In the genomic region with DNA sequence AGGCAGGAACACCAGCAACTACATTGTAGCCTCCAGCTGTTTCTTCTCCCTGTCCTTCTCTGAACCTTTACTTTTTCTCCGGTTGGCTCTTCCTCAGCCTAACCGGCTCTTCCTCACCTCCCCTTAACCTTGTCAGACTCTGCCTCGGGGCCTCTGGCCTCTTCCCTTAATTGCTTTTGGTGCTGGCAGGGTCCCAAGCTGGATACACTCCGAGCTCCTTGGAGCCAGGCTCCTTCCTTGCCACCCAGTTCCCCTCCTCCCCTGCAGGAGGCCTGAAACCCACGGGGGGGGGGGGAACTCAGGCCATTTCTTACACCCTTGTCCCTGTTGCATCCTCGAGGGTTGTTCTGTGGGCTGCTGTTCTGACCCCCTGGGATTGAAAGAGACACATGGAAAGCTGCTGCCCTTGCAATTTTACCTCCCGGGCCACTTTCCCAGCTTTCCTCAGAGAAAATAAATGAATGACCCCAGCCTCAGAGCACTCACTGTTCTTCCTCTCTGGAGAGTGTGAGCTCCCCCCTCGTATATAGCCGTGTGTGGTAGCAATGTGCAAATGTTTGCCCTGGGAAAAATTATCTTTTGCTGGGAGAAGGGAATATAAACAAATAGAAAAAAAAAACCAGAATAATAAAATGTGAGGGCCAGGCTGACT, we compare ENCODE assay signal across 9 mouse cellular contexts. TPM values are rescaled to one million over a fixed set of nuclear protein-coding genes. Genes with fewer than 3 reads are reported as not detected.
DNase-seq lines count a peak whose midpoint lies in the region; ATAC-seq lines count a peak whose summit lies in the region.
"Had no signal": no experiment of that assay in that cellular context is flagged by ENCODE, and none has a peak within 500 bp of the region (broad histone marks: within the 10 kb centered on the region; RNA-seq: fewer than 3 reads in every experiment).

No protein-coding gene starts in this region.

- WGBS in hindbrain, embryonic 13.5 days, result under 1% methylated on average over 9 of the region's 9 CpGs
- WGBS in limb, embryonic 15.5 days, result 3% methylated on average over 9 of the region's 9 CpGs

- H3K9ac ChIP-seq in hindbrain, embryonic 13.5 days, result peak overlapping the region; percentile 93
- H3K9ac ChIP-seq in limb, embryonic 15.5 days, result no peak overlapping the region

- H3K36me3 ChIP-seq in hindbrain, embryonic 13.5 days, result no peaks in the 10 kb centered on the region
- no peaks in the 10 kb centered on the region for H3K36me3 ChIP-seq in limb, embryonic 15.5 days

- peak overlapping the region; percentile 98 for H3K27ac ChIP-seq in hindbrain, embryonic 13.5 days
- no peak overlapping the region for H3K27ac ChIP-seq in limb, embryonic 15.5 days

- ATAC-seq in hindbrain, embryonic 13.5 days (ENCODE audit: low FRiP score), result no peak
- no peak for ATAC-seq in limb, embryonic 15.5 days (ENCODE audit: insufficient number of reproducible peaks, low FRiP score, low TSS enrichment, low read depth)

- intact Hi-C loops in gastrocnemius, postnatal 36 days (cut with DNase I), result loop anchor here (5.0 kb wide), 1 partner anchor 52 kb away; no protein-coding TSS in a partner anchor

- no peaks in the 10 kb centered on the region for H3K9me3 ChIP-seq in hindbrain, embryonic 13.5 days
- no peaks in the 10 kb centered on the region for H3K9me3 ChIP-seq in limb, embryonic 15.5 days
- H3K9me3 ChIP-seq: megakaryocyte, embryonic 14.5 days had no signal

- H3K4me3 ChIP-seq in hindbrain, embryonic 13.5 days, result peak overlapping the region; percentile 79
- peak overlapping the region; percentile 64; the same call in 1 of the 2 replicates for H3K4me3 ChIP-seq in limb, embryonic 15.5 days
- H3K4me3 ChIP-seq: megakaryocyte, embryonic 14.5 days had no signal

- peak overlapping the region; percentile 68 for H3K4me2 ChIP-seq in hindbrain, embryonic 13.5 days
- H3K4me2 ChIP-seq in limb, embryonic 15.5 days, result peak overlapping the region; percentile 99; the same call in 1 of the 2 replicates

- peaks cover 72% of the 10 kb centered on the region for H3K4me1 ChIP-seq in hindbrain, embryonic 13.5 days (replicated peaks)
- H3K4me1 ChIP-seq in limb, embryonic 15.5 days, result peaks cover 30% of the 10 kb centered on the region

- DNase-seq in adrenal gland, adult 2 months, result peak; percentile 32
- no peak for DNase-seq in adrenal gland, adult 8-10 months
- DNase-seq in adrenal gland, postnatal 10 days, result peak; percentile 64
- DNase-seq in gastrocnemius, postnatal 36 days, result no peak
- DNase-seq in layer of hippocampus, adult 8-10 months (ENCODE audit: low spot score in 2 of 2), result no peak
- DNase-seq in spleen, adult 12 weeks (ENCODE audit: low spot score), result no peak

- H3K27me3 ChIP-seq in hindbrain, embryonic 13.5 days, result 0 out of 2 replicates have a peak, but pooled peaks cover 3% of the 10 kb centered on the region
- peaks cover 76% of the 10 kb centered on the region for H3K27me3 ChIP-seq in limb, embryonic 15.5 days

RNA-seq across cellular contexts. Expression of a gene that starts 1.2 kb away (rescaled TPM):
- 1 to 10 TPM; 1.1 to 1.2 TPM for total RNA-seq in adrenal gland, adult 2 months (2021)
- 1.2 and 1.6 TPM in 2 replicates for polyA plus RNA-seq in adrenal gland, adult 2 months (2012; rRNA removed)
- 1 to 10 TPM in 3 of 4 experiments, under 1 TPM in 1; 0.84 to 2.1 (median 1.3) TPM for total RNA-seq in adrenal gland, adult 8-10 months (2022)
- total RNA-seq in adrenal gland, postnatal 10 days (2021), result 1 to 10 TPM; 4.5 TPM
- 50.0 TPM in 2 replicates for polyA plus RNA-seq in hindbrain, embryonic 13.5 days (2015; fragmentation: Nextera tagmentation; extraction: Ambion mirVana)
- polyA plus RNA-seq in limb, embryonic 15.5 days (2015; fragmentation: Nextera tagmentation; extraction: Ambion mirVana), result 3.8 and 4.3 TPM in 2 replicates
- under 1 TPM in 1 of 2 experiments, not detected in 1; 0.08 TPM for total RNA-seq in gastrocnemius, postnatal 36 days (2021)
- total RNA-seq in layer of hippocampus, adult 8-10 months (2022), result 10 to 100 TPM; 20.4 to 24.2 (median 22.2) TPM

Comparison
In these comparisons a context has a peak if more than half of its experiments do, and no peak if none do; other contexts are left out.
1. DNase-seq: peak in adrenal gland, adult 2 months (single experiment) and adrenal gland, postnatal 10 days (single experiment); none in adrenal gland, adult 8-10 months (single experiment), gastrocnemius, postnatal 36 days (0 of 2), layer of hippocampus, adult 8-10 months (0 of 2) and spleen, adult 12 weeks (single experiment).